Mouse (Mus musculus): ENCODE data around the gene Olfr914.

Olfr914 gene

GRCm38 (mm10) chr9:38604802-38605201 lies at the start of gene Olfr914:
TSS of gene Olfr914 (plus strand) at chr9:38605102.
- DNase-seq, result no peak

GRCm38 (mm10) chr9:38579878-38580277 lies 25.0 kb upstream of the Olfr914 start, which contains the start of gene Olfr912:
TSS of gene Olfr912 (plus strand) at chr9:38580178.
- no peak for DNase-seq

GRCm38 (mm10) chr9:38591056-38591455 lies 13.8 kb upstream of the Olfr914 start:
- no peak for DNase-seq

- DNase-seq, result no peak
Measured at GRCm38 (mm10) chr9:38592459-38592858, 12.4 kb upstream of the Olfr914 start, which contains the start of gene Olfr913. TSS of gene Olfr913 (plus strand) at chr9:38592759.

GRCm38 (mm10) chr9:38632406-38632805 lies 27.5 kb downstream of the Olfr914 start:
- DNase-seq, result no peak

GRCm38 (mm10) chr9:38659775-38660174 lies 54.9 kb downstream of the Olfr914 start, which contains the start of gene Olfr916:
TSS of gene Olfr916 (minus strand) at chr9:38659875.
- no peak for DNase-seq

All from B cell, adult 2 months (primary cell).